Mouse (Mus musculus): ENCODE measurements at regions not wholly inside any gene's neighbourhood (a gene's known extent, or its start where the extent isn't known, plus 50 kb on each side); places are given as distances from the start of the nearest gene placed in this dataset.

- DNase-seq (ENCODE audit: inconsistent age in 2 of 2, low spot score in 1 of 2): no peak
Measured at GRCm38 (mm10) chr7:72501431-72501830, 195.0 kb upstream of the Mctp2 start.

- DNase-seq (ENCODE audit: inconsistent age in 2 of 2, low spot score in 1 of 2): no peak
Measured at GRCm38 (mm10) chr7:72503756-72504155, 197.3 kb upstream of the Mctp2 start.

GRCm38 (mm10) chr7:72504268-72504667 is 197.9 kb upstream of the Mctp2 start:
- DNase-seq (ENCODE audit: inconsistent age in 2 of 2, low spot score in 1 of 2): no peak

GRCm38 (mm10) chr7:72505732-72506460 is 199.5 kb upstream of the Mctp2 start:
- peak in 1 of 2 experiments; percentile 82 for DNase-seq (ENCODE audit: inconsistent age in 2 of 2, low spot score in 1 of 2)

- DNase-seq (ENCODE audit: inconsistent age in 2 of 2, low spot score in 1 of 2): no peak
Measured at GRCm38 (mm10) chr7:72507946-72508345, 201.5 kb upstream of the Mctp2 start.

- DNase-seq (ENCODE audit: inconsistent age in 2 of 2, low spot score in 1 of 2): no peak
Measured at GRCm38 (mm10) chr7:72510116-72510515, 203.7 kb upstream of the Mctp2 start.

- no peak for DNase-seq (ENCODE audit: inconsistent age in 2 of 2, low spot score in 1 of 2)
Measured at GRCm38 (mm10) chr7:72513446-72513845, 207.0 kb upstream of the Mctp2 start.

- DNase-seq (ENCODE audit: inconsistent age in 2 of 2, low spot score in 1 of 2): no peak
Measured at GRCm38 (mm10) chr7:72514851-72515250, 208.4 kb upstream of the Mctp2 start.

GRCm38 (mm10) chr7:72518421-72518972 is 212.1 kb upstream of the Mctp2 start:
- no peak for DNase-seq (ENCODE audit: inconsistent age in 2 of 2, low spot score in 1 of 2)

- DNase-seq (ENCODE audit: inconsistent age in 2 of 2, low spot score in 1 of 2): no peak
Measured at GRCm38 (mm10) chr7:72519359-72520115, 213.1 kb upstream of the Mctp2 start.

- peak in 1 of 2 experiments; percentile 35 for DNase-seq (ENCODE audit: inconsistent age in 2 of 2, low spot score in 1 of 2)
Measured at GRCm38 (mm10) chr7:72528873-72529272, 222.5 kb upstream of the Mctp2 start.

- no peak for DNase-seq (ENCODE audit: inconsistent age in 2 of 2, low spot score in 1 of 2)
Measured at GRCm38 (mm10) chr7:72538288-72538687, 231.9 kb upstream of the Mctp2 start.

GRCm38 (mm10) chr7:72539915-72540314 is 233.5 kb upstream of the Mctp2 start:
- peak in 1 of 2 experiments; percentile 33 for DNase-seq (ENCODE audit: inconsistent age in 2 of 2, low spot score in 1 of 2)

- DNase-seq (ENCODE audit: inconsistent age in 2 of 2, low spot score in 1 of 2): no peak
Measured at GRCm38 (mm10) chr7:72541521-72542478, 235.4 kb upstream of the Mctp2 start.

GRCm38 (mm10) chr7:72543501-72543900 is 237.1 kb upstream of the Mctp2 start:
- no peak for DNase-seq (ENCODE audit: inconsistent age in 2 of 2, low spot score in 1 of 2)

- peak; percentile 8 to 45 for DNase-seq (ENCODE audit: inconsistent age in 2 of 2, low spot score in 1 of 2)
Measured at GRCm38 (mm10) chr7:72543946-72544345, 237.5 kb upstream of the Mctp2 start.

- peak in 1 of 2 experiments; percentile 33 for DNase-seq (ENCODE audit: inconsistent age in 2 of 2, low spot score in 1 of 2)
Measured at GRCm38 (mm10) chr7:72567378-72567777, 261.0 kb upstream of the Mctp2 start.

GRCm38 (mm10) chr7:72569177-72569576 is 262.8 kb upstream of the Mctp2 start:
- no peak for DNase-seq (ENCODE audit: inconsistent age in 2 of 2, low spot score in 1 of 2)

GRCm38 (mm10) chr7:72574316-72574715 is 267.9 kb upstream of the Mctp2 start:
- DNase-seq (ENCODE audit: inconsistent age in 2 of 2, low spot score in 1 of 2): no peak

- DNase-seq (ENCODE audit: inconsistent age in 2 of 2, low spot score in 1 of 2): no peak
Measured at GRCm38 (mm10) chr7:72584427-72584826, 278.0 kb upstream of the Mctp2 start.

- DNase-seq (ENCODE audit: inconsistent age in 2 of 2, low spot score in 1 of 2): no peak
Measured at GRCm38 (mm10) chr7:72589241-72589668, 282.8 kb upstream of the Mctp2 start.

All from adrenal gland, adult (tissue).